Mouse (Mus musculus) liver, embryonic 14.5 days (tissue): ENCODE results near the gene Atg13. TPM values are rescaled to one million over a fixed set of nuclear protein-coding genes. Genes with fewer than 3 reads are reported as not detected.

ENCODE experiments used
- ATAC-seq: fragments of 200-750 bp; cut with Nextera tagmentation; 2 replicates; pipeline ENCODE4 v1.8.0; 2017; ENCODE audit warnings: moderate number of reproducible peaks, mild to moderate bottlenecking, moderate library complexity; ENCODE audit not compliant: insufficient read depth
- DNase-seq, 3 experiments: peaks; one replicate each; pipeline ENCODE4 v3.0.0-alpha.2; 2012 to 2013; ENCODE audit warnings: low read depth in 3 of 3, low spot score in 3 of 3
- H3K27ac ChIP-seq: fragments of 300-500 bp; sonication (generic); 2 replicates; pipeline ENCODE4 v1.5.1; 2014; ENCODE audit warnings: moderate library complexity, mild to moderate bottlenecking, control low read depth, inconsistent platforms
- H3K27me3 ChIP-seq: fragments of 300-500 bp; sonication (generic); 2 replicates; pipeline ENCODE4 v1.6.1; 2014; ENCODE audit warnings: mild to moderate bottlenecking, low read length, moderate library complexity; ENCODE audit not compliant: control insufficient read depth, insufficient read depth
- H3K36me3 ChIP-seq: fragments of 300-500 bp; sonication (generic); replicated peaks from 2 replicates; pipeline ENCODE4 v1.6.1; 2014; ENCODE audit warnings: low read depth; ENCODE audit not compliant: control insufficient read depth, insufficient read depth
- H3K4me1 ChIP-seq, 2 experiments: fragments of 200-500 bp in 1 of 2; fragments of 300-500 bp in 1 of 2; sonication (generic) in 1 of 2; replicated peaks; 2 replicates each; pipeline ENCODE4 v1.6.1; 2012 to 2014; ENCODE audit warnings: antibody characterized with exemption in 1 of 2, inconsistent platforms in 1 of 2, low read length in 1 of 2; ENCODE audit not compliant: control insufficient read depth in 2 of 2, insufficient read depth in 2 of 2
- H3K4me2 ChIP-seq: fragments of 300-500 bp; sonication (generic); 2 replicates; pipeline ENCODE4 v1.6.1; 2014; ENCODE audit warnings: low read depth, mild to moderate bottlenecking, control low read depth, moderate library complexity
- H3K4me3 ChIP-seq, 2 experiments: fragments of 200-500 bp in 1 of 2; fragments of 300-500 bp in 1 of 2; sonication (generic) in 1 of 2; 2 replicates each; pipeline ENCODE4 v1.5.1; 2012 to 2014; ENCODE audit warnings: low read depth in 2 of 2, low read length in 2 of 2, mild to moderate bottlenecking in 2 of 2, control low read depth in 1 of 2, inconsistent platforms in 1 of 2, moderate library complexity in 1 of 2; ENCODE audit not compliant: insufficient read depth in 1 of 2
- H3K9ac ChIP-seq: fragments of 300-500 bp; sonication (generic); replicated peaks from 2 replicates; pipeline ENCODE4 v1.6.1; 2014; ENCODE audit warnings: mild to moderate bottlenecking, control low read depth, moderate library complexity
- H3K9me3 ChIP-seq: fragments of 300-500 bp; sonication (generic); 2 replicates; pipeline ENCODE4 v1.6.1; 2016; ENCODE audit warnings: low read length, mixed read lengths; ENCODE audit not compliant: control insufficient read depth
- CTCF ChIP-seq: IDR thresholded peaks from 2 replicates; pipeline ENCODE4 v1.5.1; 2016; ENCODE audit warnings: antibody characterized with exemption, low read depth, control low read depth
- EP300 ChIP-seq: IDR thresholded peaks from 2 replicates; pipeline ENCODE4 v1.6.1; 2016; ENCODE audit warnings: antibody characterized with exemption, low read depth
- WGBS: fragments of 180-500 bp; shearing (Covaris S2); extraction: QIAGEN DNeasy Blood & Tissue Kit; methylation state at CpG from one replicate; pipeline ENCODE4 v1.1.7; 2014; ENCODE audit not compliant: insufficient replicate concordance; 5-methylcytosine and 5-hydroxymethylcytosine counted together
- polyA plus RNA-seq, 2 experiments: library from polyadenylated mRNA; depleted of rRNA in 1 of 2; stranded (reverse) in 1 of 2; unstranded in 1 of 2; fragments of >200 nt; fragmentation: Nextera tagmentation in 1 of 2; extraction: Ambion mirVana in 1 of 2; gene quantifications; 2 replicates each; pipeline versions ENCODE4 v1.2.1 to v1.2.3; 2012 to 2014

The Atg13 gene
- polyA plus RNA-seq, 2 experiments, result 7.5 to 11.3 TPM

DNA sequence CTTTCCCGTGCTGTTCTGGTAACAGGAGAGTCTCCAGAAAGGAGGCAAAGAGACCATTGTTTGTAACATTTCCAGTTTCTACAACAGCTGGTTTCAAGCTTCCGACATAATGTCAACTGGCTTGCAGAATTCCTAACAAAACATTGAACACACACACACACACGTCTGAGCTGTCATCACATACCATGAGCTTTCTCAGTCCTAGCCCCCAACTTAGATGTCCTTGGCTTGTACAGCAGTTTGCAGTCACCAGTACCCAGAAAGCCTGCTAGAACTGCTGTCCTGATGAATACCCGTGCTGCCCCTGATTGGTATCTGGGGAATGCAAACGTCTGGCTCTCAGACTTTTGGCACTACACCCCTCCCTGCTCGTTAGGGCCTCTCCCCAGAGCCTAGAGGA lies 54.5 kb downstream of the Atg13 start:
- Histone ChIP-seq H3K4me3 (no peak overlapping the region), H3K9ac (no peak overlapping the region), H3K27me3 (no peaks in the 10 kb centered on the region), H3K4me2 (no peak overlapping the region), H3K4me1 (peaks cover 4 to 5% of the 10 kb centered on the region in 2 experiments), H3K9me3 (no peaks in the 10 kb centered on the region), H3K27ac (no peak overlapping the region), H3K36me3 (peaks cover 16% of the 10 kb centered on the region)
- WGBS, result 64% methylated on average over 6 of the region's 6 CpGs
- TF ChIP-seq EP300 (no peak), CTCF (no peak)
- no peak for ATAC-seq
- no peak for DNase-seq

DNA sequence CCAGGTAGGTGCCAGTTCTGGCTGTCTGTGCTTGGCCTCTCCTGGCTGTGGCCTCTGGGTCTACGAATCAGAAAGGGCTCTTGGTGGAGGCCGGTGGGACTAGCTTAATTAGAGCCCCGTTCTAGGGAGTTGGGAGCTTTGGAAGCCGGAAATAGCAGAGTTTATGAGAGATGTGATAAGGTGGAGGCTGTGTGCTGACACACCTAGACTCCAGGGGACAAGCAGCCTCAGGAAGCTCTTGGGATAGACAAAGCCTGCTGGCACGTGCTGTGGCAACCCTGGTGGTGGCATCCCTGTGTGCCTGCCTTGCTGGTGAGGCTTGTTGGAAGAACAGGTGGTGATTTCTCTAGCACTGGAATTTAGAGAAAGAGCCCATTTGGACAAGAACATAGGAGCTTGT lies 55.0 kb downstream of the Atg13 start:
- no peak for TF ChIP-seq EP300
- TF ChIP-seq CTCF, result no peak
- H3K36me3 ChIP-seq, result peaks cover 16% of the 10 kb centered on the region
- no peak for ATAC-seq
- H3K27ac ChIP-seq, result no peak overlapping the region
- H3K9me3 ChIP-seq, result no peaks in the 10 kb centered on the region
- no peaks in the 10 kb centered on the region for H3K27me3 ChIP-seq
- H3K9ac ChIP-seq, result no peak overlapping the region
- no peak overlapping the region for H3K4me3 ChIP-seq
- peaks cover 4 to 5% of the 10 kb centered on the region in 2 experiments for H3K4me1 ChIP-seq
- 71% methylated on average over 5 of the region's 5 CpGs for WGBS
- no peak overlapping the region for H3K4me2 ChIP-seq
- DNase-seq, result no peak

DNA sequence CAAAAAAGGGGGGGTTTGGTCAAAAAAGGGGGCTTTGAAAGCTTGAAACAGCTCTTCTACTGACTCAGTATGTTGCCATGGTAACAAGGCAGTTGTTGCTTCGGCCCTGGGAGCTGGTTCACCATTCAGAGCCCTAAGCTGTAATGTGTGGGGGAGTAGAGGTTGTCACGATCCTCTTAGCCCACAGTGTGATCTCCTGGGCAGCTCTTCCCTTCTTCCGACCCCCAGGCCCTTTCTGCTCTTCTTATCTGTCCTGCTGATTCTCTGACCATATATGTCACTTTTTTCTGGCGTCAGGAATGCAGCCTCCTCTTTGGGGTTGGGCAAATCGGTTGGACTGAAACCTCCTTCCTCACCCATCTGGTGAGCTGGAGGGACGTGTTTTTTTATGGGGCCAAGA lies 57.5 kb downstream of the Atg13 start:
- H3K36me3 ChIP-seq, result peaks cover 16% of the 10 kb centered on the region
- no peak for ATAC-seq
- no peak overlapping the region for H3K9ac ChIP-seq
- peaks cover 10% of the 10 kb centered on the region in 2 experiments for H3K4me1 ChIP-seq
- H3K27me3 ChIP-seq, result no peaks in the 10 kb centered on the region
- H3K27ac ChIP-seq, result no peak overlapping the region
- no peak for DNase-seq
- 70% methylated on average over 6 of the region's 6 CpGs for WGBS
- no peak overlapping the region for H3K4me2 ChIP-seq
- no peaks in the 10 kb centered on the region for H3K9me3 ChIP-seq
- no peak for TF ChIP-seq EP300
- no peak for TF ChIP-seq CTCF
- no peak overlapping the region for H3K4me3 ChIP-seq

DNA sequence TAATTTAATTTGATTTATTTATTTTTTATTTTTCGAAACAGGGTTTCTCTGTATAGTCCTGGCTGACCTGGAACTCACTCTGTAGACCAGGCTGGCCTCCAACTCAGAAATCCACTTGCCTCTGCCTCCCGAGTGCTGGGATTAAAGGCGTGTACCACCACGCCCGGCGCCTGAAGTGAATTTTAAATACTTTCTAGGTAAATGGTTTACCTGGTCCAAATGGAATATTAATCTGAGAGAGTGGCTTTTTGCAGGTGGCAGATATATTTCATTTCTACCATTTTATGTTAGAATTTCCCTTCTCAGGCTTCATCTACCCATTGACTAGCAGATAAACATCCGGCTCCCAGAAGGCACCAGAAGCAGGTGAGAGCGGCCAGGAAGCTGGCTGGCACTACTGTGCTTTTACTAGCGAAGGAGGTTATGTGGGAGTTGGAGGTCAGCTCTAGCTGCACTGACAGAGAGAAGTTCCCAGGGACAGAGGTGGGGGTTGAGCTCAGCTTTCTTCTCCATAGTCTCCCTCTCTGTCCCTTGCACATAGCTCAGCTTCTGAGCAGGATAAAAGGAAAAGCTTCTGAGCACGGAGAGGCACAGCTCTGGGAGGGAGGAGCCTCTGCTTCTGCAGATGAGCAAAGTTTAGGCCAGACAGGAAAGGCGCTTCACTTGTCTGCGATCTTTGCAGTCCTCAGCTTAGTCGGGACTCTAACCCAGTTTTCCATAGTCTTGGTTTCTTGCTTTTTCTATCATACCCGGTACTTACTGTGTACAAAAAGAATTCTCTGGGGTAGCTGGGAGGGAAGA lies 58.7 kb downstream of the Atg13 start:
- H3K9ac ChIP-seq, result no peak overlapping the region
- WGBS, result 75% methylated on average over 14 of the region's 14 CpGs
- no peak for DNase-seq

DNA sequence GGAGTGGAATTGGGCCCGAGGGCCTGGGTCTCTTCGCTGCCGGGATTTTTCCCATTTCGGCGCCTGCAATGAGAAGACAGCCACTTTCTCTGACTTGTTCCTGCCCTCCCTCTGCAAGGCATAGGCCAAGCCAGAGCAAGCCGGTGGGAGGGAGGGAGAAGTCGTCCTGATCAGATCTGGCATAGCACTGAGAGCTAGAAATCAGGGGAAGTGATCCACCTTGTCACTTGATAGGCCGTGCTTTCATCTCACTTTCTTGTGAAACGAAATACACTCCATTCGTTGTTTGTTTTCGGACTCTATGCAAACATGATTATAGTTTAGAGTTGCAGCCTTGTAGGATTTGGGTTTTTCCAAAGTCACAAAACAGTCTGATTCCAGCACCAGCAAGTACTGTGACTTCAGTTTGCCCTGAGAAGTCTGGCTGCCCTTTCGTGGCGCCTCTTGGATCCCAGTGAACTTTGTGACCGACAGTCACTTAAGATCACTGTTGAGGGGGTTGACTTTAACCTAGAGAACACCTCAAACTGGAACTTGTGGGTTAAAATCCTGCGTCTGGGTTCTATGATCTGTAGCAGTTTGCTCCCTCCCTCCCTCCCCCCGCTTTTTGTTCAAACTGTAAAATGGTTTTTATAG lies 59.9 kb downstream of the Atg13 start:
- no peak for DNase-seq
- Histone ChIP-seq H3K9ac (peak overlapping the region; percentile 78), H3K4me2 (peak overlapping the region; percentile 96), H3K4me3 (peak overlapping the region; percentile 90 to 100), H3K27ac (peak overlapping the region; percentile 76), H3K9me3 (no peaks in the 10 kb centered on the region), H3K36me3 (peaks cover 20% of the 10 kb centered on the region), H3K4me1 (peaks cover 10% of the 10 kb centered on the region in 2 experiments), H3K27me3 (no peaks in the 10 kb centered on the region)
- TF ChIP-seq CTCF (no peak), EP300 (no peak)
- ATAC-seq, result peak; percentile 40
- WGBS, result 8% methylated on average over 16 of the region's 16 CpGs

More for the DNA sequence above, 58.7 kb downstream of the Atg13 start:
- Histone ChIP-seq H3K9me3 (no peaks in the 10 kb centered on the region), H3K27me3 (no peaks in the 10 kb centered on the region), H3K4me2 (peak overlapping the region; percentile 96), H3K4me3 (no peak overlapping the region; a peak in 1 of 4 replicates), H3K36me3 (peaks cover 18% of the 10 kb centered on the region), H3K4me1 (peaks cover 10% of the 10 kb centered on the region in 2 experiments), H3K27ac (no peak overlapping the region)
- TF ChIP-seq EP300, result no peak
- TF ChIP-seq CTCF, result no peak
- ATAC-seq, result no peak
